Mouse (Mus musculus): ENCODE results near the gene Uvrag. TPM values are rescaled to one million over a fixed set of nuclear protein-coding genes. Genes with fewer than 3 reads are reported as not detected.

Gene Uvrag
- total and polyA plus RNA-seq, 3 experiments, result 13.1 to 29.9 (median 23.3) TPM

GRCm38 (mm10) chr7:99057053-99057630 is 83.8 kb downstream of the Uvrag start:
- DNase-seq (ENCODE audit: low spot score) (no peak), ATAC-seq (ENCODE audit: extremely low read depth, insufficient number of reproducible peaks, low FRiP score, poor library complexity, severe bottlenecking) (no peak)
- TF ChIP-seq TAL1 (conservative IDR thresholded peaks at IDR 0.05; ENCODE audit: low read depth, low read length) (no peak), POLR2AphosphoS5 (IDR thresholded peaks at IDR 0.05; ENCODE audit: insufficient replicate concordance, low read depth, low read length) (no peak), GATA1 (IDR thresholded peaks at IDR 0.05; ENCODE audit: borderline replicate concordance, low read length) (no peak), CTCF (IDR thresholded peaks at IDR 0.05; ENCODE audit: low read depth, low read length) (no peak), GATA2 (IDR thresholded peaks at IDR 0.05; ENCODE audit: borderline replicate concordance, low read depth, low read length) (no peak)
- no peaks in the 10 kb centered on the region for H3K27me3 ChIP-seq (ENCODE audit: insufficient read depth, low read length)
- H3K4me1 ChIP-seq (ENCODE audit: insufficient read depth, low read depth, low read length), result no peaks in the 10 kb centered on the region
- peaks cover 59% of the 10 kb centered on the region for H3K36me3 ChIP-seq (replicated peaks)
- H3K4me3 ChIP-seq (ENCODE audit: low read depth, low read length), result no peak overlapping the region
- no peaks in the 10 kb centered on the region for H3K9me3 ChIP-seq (replicated peaks)

GRCm38 (mm10) chr7:99053626-99054025 is 87.3 kb downstream of the Uvrag start:
- peaks cover 8% of the 10 kb centered on the region; the same call in 1 of the 2 replicates for H3K4me1 ChIP-seq (ENCODE audit: insufficient read depth, low read depth, low read length)
- DNase-seq (ENCODE audit: low spot score) (no peak), ATAC-seq (ENCODE audit: extremely low read depth, insufficient number of reproducible peaks, low FRiP score, poor library complexity, severe bottlenecking) (no peak)
- H3K27me3 ChIP-seq (ENCODE audit: insufficient read depth, low read length), result no peaks in the 10 kb centered on the region
- TF ChIP-seq CTCF (IDR thresholded peaks at IDR 0.05; ENCODE audit: low read depth, low read length) (no peak), TAL1 (conservative IDR thresholded peaks at IDR 0.05; ENCODE audit: low read depth, low read length) (no peak), GATA2 (IDR thresholded peaks at IDR 0.05; ENCODE audit: borderline replicate concordance, low read depth, low read length) (no peak), GATA1 (IDR thresholded peaks at IDR 0.05; ENCODE audit: borderline replicate concordance, low read length) (no peak), POLR2AphosphoS5 (IDR thresholded peaks at IDR 0.05; ENCODE audit: insufficient replicate concordance, low read depth, low read length) (no peak)
- H3K36me3 ChIP-seq (replicated peaks), result peaks cover 57% of the 10 kb centered on the region
- no peaks in the 10 kb centered on the region for H3K9me3 ChIP-seq (replicated peaks)
- H3K4me3 ChIP-seq (ENCODE audit: low read depth, low read length), result no peak overlapping the region

- ATAC-seq (ENCODE audit: extremely low read depth, insufficient number of reproducible peaks, low FRiP score, poor library complexity, severe bottlenecking), result no peak
- H3K9me3 ChIP-seq (replicated peaks), result no peaks in the 10 kb centered on the region
- TF ChIP-seq TAL1 (conservative IDR thresholded peaks at IDR 0.05; ENCODE audit: low read depth, low read length) (no peak), GATA1 (IDR thresholded peaks at IDR 0.05; ENCODE audit: borderline replicate concordance, low read length) (no peak), POLR2AphosphoS5 (IDR thresholded peaks at IDR 0.05; ENCODE audit: insufficient replicate concordance, low read depth, low read length) (no peak), GATA2 (IDR thresholded peaks at IDR 0.05; ENCODE audit: borderline replicate concordance, low read depth, low read length) (no peak), CTCF (IDR thresholded peaks at IDR 0.05; ENCODE audit: low read depth, low read length) (no peak)
- peaks cover 8% of the 10 kb centered on the region; the same call in 1 of the 2 replicates for H3K4me1 ChIP-seq (ENCODE audit: insufficient read depth, low read depth, low read length)
- no peak overlapping the region for H3K4me3 ChIP-seq (ENCODE audit: low read depth, low read length)
- H3K36me3 ChIP-seq (replicated peaks), result peaks cover 62% of the 10 kb centered on the region
- H3K27me3 ChIP-seq (ENCODE audit: insufficient read depth, low read length), result no peaks in the 10 kb centered on the region
- no peak for DNase-seq (ENCODE audit: low spot score)
Measured at GRCm38 (mm10) chr7:99052471-99053241, 88.3 kb downstream of the Uvrag start.

- ATAC-seq (ENCODE audit: extremely low read depth, insufficient number of reproducible peaks, low FRiP score, poor library complexity, severe bottlenecking) (no peak), DNase-seq (ENCODE audit: low spot score) (no peak)
- Histone ChIP-seq H3K9me3 (replicated peaks) (no peaks in the 10 kb centered on the region), H3K27me3 (ENCODE audit: insufficient read depth, low read length) (no peaks in the 10 kb centered on the region), H3K4me1 (ENCODE audit: insufficient read depth, low read depth, low read length) (peaks cover 8% of the 10 kb centered on the region; the same call in 1 of the 2 replicates), H3K4me3 (ENCODE audit: low read depth, low read length) (no peak overlapping the region), H3K36me3 (replicated peaks) (peaks cover 63% of the 10 kb centered on the region)
- TF ChIP-seq TAL1 (conservative IDR thresholded peaks at IDR 0.05; ENCODE audit: low read depth, low read length) (no peak), GATA2 (IDR thresholded peaks at IDR 0.05; ENCODE audit: borderline replicate concordance, low read depth, low read length) (no peak), POLR2AphosphoS5 (IDR thresholded peaks at IDR 0.05; ENCODE audit: insufficient replicate concordance, low read depth, low read length) (no peak), CTCF (IDR thresholded peaks at IDR 0.05; ENCODE audit: low read depth, low read length) (no peak), GATA1 (IDR thresholded peaks at IDR 0.05; ENCODE audit: borderline replicate concordance, low read length) (no peak)
Measured at GRCm38 (mm10) chr7:99050882-99051281, 90.1 kb downstream of the Uvrag start.

GRCm38 (mm10) chr7:99049897-99050296 is 91.0 kb downstream of the Uvrag start:
- ATAC-seq (ENCODE audit: extremely low read depth, insufficient number of reproducible peaks, low FRiP score, poor library complexity, severe bottlenecking) (peak; percentile 49; the same call in 1 of the 2 replicates), DNase-seq (ENCODE audit: low spot score) (peak; percentile 19)
- Histone ChIP-seq H3K36me3 (replicated peaks) (peaks cover 61% of the 10 kb centered on the region), H3K9me3 (replicated peaks) (no peaks in the 10 kb centered on the region), H3K27me3 (ENCODE audit: insufficient read depth, low read length) (no peaks in the 10 kb centered on the region), H3K4me1 (ENCODE audit: insufficient read depth, low read depth, low read length) (peaks cover 8% of the 10 kb centered on the region; the same call in 1 of the 2 replicates), H3K4me3 (ENCODE audit: low read depth, low read length) (no peak overlapping the region)
- no peak for TF ChIP-seq POLR2AphosphoS5 (IDR thresholded peaks at IDR 0.05; ENCODE audit: insufficient replicate concordance, low read depth, low read length)
- TF ChIP-seq TAL1 (conservative IDR thresholded peaks at IDR 0.05; ENCODE audit: low read depth, low read length), result no peak
- no peak for TF ChIP-seq GATA2 (IDR thresholded peaks at IDR 0.05; ENCODE audit: borderline replicate concordance, low read depth, low read length)
- no peak for TF ChIP-seq GATA1 (IDR thresholded peaks at IDR 0.05; ENCODE audit: borderline replicate concordance, low read length)
- TF ChIP-seq CTCF (IDR thresholded peaks at IDR 0.05; ENCODE audit: low read depth, low read length), result no peak

- DNase-seq (ENCODE audit: low spot score) (no peak), ATAC-seq (ENCODE audit: extremely low read depth, insufficient number of reproducible peaks, low FRiP score, poor library complexity, severe bottlenecking) (no peak)
- Histone ChIP-seq H3K9me3 (replicated peaks) (no peaks in the 10 kb centered on the region), H3K4me3 (ENCODE audit: low read depth, low read length) (no peak overlapping the region), H3K27me3 (ENCODE audit: insufficient read depth, low read length) (no peaks in the 10 kb centered on the region), H3K4me1 (ENCODE audit: insufficient read depth, low read depth, low read length) (peaks cover 8% of the 10 kb centered on the region; the same call in 1 of the 2 replicates), H3K36me3 (replicated peaks) (peaks cover 47% of the 10 kb centered on the region)
- no peak for TF ChIP-seq GATA1 (IDR thresholded peaks at IDR 0.05; ENCODE audit: borderline replicate concordance, low read length)
- no peak for TF ChIP-seq GATA2 (IDR thresholded peaks at IDR 0.05; ENCODE audit: borderline replicate concordance, low read depth, low read length)
- TF ChIP-seq TAL1 (conservative IDR thresholded peaks at IDR 0.05; ENCODE audit: low read depth, low read length), result no peak
- TF ChIP-seq CTCF (IDR thresholded peaks at IDR 0.05; ENCODE audit: low read depth, low read length), result no peak
- TF ChIP-seq POLR2AphosphoS5 (IDR thresholded peaks at IDR 0.05; ENCODE audit: insufficient replicate concordance, low read depth, low read length), result no peak
Measured at GRCm38 (mm10) chr7:99046545-99047206, 94.3 kb downstream of the Uvrag start.

All from G1E (cell line).